Mouse (Mus musculus) right cerebral cortex, postnatal 36 days (tissue): Measurements from ENCODE around the gene Myo3b.
"Not testable (repeated sequence)": the region's sequence is repeated elsewhere in the genome, so short reads cannot be mapped to it uniquely, and the experiment has no call there.

Source experiments
- DNase-seq, 2 experiments: peaks; one replicate each; pipeline ENCODE4 v3.0.0; 2022; ENCODE audit warnings: low spot score in 2 of 2, mixed read lengths in 1 of 2

Myo3b gene

DNA sequence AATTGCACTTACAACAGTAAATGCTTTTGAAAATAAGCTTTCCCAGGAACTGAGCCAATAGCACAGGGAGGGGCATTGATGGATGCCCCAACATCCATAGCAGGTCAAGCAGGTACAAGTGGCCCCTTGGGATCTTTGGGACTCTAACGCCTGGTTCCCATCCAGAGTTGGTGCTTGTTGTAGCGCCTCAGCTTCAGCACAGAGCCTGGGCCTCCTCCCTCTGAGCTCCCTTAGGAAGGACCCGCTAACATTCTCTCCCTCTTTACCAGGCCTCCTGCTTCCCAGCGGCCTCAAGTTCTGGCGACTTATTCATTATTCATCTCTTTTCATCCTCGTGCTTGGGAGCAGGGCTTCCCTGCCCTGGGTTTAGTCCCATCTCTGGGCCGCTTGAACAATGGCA, at the start of gene Myo3b:
Gene Myo3b (plus strand): TSS at position 375 of the 400 bp plus-strand sequence.
- no peak for DNase-seq

- DNase-seq, result no peak
Measured at GRCm38 (mm10) chr2:69989224-69989623, 49.7 kb upstream of the Myo3b start.

- no peak for DNase-seq
Measured at GRCm38 (mm10) chr2:69990647-69991046, 48.3 kb upstream of the Myo3b start.

DNA sequence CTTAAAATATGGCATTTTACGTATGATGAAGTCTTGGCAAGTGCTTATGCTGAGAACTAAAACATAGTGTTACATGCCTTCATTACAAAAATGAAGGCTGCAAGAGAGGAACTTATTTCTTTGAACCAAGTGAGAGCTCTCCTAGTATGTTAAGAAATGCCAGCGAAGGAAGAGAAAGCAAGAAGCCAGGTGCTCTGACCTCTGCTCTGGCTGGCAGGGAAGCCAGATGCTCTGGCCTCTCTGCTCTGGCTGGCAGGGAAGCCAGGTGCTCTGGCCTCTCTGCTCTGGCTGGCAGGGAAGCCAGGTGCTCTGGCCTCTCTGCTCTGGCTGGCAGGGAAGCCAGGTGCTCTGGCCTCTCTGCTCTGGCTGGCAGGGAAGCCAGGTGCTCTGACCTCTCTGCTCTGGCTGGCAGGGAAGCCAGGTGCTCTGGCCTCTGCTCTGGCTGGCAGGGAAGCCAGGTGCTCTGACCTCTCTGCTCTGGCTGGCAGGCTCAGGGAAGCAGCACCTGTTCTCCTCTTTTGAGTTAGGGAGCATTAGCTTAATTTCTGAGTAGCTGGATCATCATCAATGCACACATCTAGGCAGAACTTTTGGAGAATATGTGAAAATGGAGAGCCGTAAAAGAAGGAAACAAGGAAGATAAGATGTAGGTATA, 44.7 kb upstream of the Myo3b start:
- not testable (repeated sequence) for DNase-seq

GRCm38 (mm10) chr2:69994779-69995178, 44.1 kb upstream of the Myo3b start:
- no peak for DNase-seq

GRCm38 (mm10) chr2:69999097-69999770, 39.7 kb upstream of the Myo3b start:
- no peak for DNase-seq

DNA sequence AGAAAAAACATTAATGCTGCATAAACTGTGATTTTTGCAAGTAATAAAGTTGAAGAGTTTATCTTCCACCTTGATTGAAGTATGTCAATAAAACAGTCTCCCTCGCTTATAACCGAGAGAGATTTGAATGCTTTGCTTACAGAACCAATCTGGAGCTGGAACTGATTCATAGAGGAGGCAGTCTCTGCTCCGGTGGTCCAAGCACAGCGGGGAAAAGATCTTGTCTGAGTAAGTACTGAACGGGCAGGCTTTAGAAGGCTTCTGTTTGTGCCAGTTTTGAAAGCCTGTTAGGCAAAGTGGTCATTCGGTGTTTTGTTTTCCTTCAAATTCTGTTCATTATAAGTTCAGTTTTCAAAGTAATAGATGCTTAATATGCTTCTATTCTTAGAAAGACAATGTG, 38.6 kb upstream of the Myo3b start:
- no peak for DNase-seq

DNA sequence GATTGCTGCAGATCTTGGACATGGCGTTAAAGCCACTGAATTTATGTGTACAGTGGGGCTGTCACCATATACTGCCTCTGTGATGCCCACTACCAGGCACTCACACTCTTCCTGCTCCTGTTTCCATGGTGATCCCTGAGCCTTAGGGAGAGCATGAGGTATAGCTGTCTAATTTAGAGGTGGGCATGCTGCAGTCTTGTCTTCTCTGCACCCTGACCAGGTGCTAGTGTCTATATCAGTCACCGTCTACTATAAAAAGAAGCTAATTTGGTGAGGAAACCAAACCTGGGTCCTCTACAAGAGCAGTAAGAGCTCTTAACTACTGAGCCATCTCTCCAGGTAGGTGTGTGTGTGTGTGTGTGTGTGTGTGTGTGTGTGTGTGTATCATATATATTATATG, 32.4 kb upstream of the Myo3b start:
- DNase-seq, result no peak

GRCm38 (mm10) chr2:70012941-70013340, 26.0 kb upstream of the Myo3b start:
- DNase-seq, result no peak

- no peak for DNase-seq
Measured at GRCm38 (mm10) chr2:70018236-70018635, 20.7 kb upstream of the Myo3b start.

- no peak for DNase-seq
Measured at GRCm38 (mm10) chr2:70024454-70024853, 14.5 kb upstream of the Myo3b start.

DNA sequence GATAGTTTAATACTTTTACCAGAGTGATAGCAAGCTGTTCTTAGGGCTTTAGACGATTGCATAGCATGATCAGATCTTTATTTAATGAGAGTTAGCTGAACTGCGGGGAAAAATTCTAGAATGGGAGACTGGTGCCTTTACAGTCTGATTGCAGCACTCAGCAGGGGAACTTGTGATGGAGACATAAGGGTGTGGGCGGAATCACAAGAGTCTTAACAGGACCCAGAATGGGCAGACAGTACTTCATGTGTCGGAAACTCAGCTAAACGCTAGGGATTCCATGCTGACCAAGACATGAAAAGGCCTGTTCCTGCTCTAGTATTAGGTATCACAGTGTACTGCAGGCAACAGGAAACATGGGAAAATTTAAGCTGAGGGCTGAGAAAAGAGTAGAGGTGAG, 13.2 kb upstream of the Myo3b start:
- peak in 1 of 2 experiments; percentile 42 for DNase-seq

DNA sequence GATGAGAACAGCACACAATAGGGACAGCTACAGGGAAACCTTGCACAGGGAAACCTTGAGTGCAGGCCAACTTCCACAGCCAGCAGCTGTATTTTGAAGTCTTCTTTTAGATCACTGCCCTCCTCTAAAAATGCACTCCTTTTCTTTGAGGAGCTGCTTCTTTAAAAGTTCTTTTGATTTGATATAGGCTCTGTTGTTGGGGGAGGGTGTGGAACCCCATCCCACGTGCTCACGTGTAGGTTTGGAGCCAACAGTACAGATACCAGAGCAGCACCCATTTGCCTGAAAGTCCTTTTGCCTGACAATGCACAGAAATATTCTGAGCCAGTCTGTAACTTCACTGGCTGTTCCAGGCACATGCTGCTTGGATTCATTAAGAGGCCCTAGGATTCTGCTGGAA, 7.5 kb upstream of the Myo3b start:
- no peak for DNase-seq

DNA sequence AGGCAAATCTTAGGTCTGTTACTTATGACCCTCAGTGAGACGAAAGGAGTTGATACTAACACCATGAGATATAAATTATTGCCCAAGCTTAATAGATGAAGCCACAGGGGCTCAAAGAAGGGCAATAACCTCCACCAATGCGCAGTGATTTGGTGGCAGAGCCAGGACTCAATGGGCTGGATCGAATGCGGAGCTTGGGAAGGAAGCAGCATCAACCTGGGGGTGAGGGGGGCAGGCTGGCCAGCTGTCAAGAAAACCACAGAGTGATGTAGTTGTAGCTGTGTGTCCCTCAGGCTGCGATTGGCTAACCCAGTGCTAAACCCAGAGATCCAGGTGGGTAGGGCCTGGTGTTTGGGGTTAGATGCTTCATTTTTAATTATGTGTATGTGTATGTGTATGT, 4.0 kb upstream of the Myo3b start:
- DNase-seq, result no peak

GRCm38 (mm10) chr2:70035358-70035757, 3.6 kb upstream of the Myo3b start:
- no peak for DNase-seq

DNA sequence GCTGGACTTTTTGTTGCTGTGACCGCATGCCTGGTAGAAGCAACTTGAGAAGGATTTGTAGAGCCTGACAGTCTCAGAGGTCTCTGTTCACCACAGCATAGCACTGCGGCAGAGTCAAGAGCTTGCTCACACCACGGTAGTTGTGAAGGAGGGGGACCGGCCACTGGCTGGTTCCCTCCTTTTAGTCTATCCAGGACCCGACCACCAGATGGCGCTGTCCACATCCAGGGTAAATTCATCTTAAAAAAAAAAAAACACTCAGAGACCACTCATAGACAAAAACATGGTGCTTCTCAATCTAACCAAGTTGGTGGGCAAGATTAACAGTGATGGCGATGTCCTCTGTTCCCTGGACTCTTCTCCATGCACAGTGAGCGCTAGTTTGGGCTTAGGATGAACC, 1.7 kb upstream of the Myo3b start:
- no peak for DNase-seq

DNA sequence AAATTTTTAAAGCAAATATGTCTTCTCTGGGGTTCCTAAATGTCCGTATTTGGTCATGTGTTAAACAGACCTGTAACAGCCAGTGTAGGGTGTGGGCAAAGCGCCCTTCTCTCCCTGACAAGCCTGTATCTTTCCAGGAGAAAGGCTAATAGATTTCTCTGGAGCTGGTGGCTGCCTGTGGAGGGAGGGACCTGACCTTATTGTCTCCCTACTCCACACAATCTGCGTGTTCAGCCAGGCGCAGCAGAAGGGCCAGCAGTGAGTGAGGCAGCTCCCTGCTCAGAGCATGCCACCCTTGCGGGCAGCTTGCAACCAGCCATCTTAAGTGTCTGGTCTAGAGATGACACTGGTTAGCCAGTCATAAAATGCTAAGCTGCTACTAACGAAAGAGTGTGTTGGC, 5.5 kb downstream of the Myo3b start:
- no peak for DNase-seq

GRCm38 (mm10) chr2:70047868-70048267, 8.9 kb downstream of the Myo3b start:
- no peak for DNase-seq

DNA sequence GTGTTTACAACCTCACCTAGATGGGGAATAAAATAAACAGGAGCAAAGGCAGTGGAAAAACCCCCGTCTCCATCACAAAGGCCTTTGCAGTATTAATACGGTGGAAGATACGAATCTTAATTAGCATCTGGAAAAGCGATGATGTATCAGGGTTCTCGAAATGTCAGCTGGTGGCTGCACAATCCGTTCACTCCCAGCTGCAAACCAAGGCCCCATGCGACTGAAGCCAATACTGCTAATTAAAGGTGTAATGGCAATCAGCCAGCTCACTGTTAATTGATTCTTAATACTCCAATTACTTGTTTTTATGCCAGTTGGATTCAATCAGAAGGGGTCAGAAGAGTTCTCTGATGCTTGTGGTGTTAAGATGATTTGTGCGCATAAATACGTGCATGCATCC, 14.9 kb downstream of the Myo3b start:
- no peak for DNase-seq

GRCm38 (mm10) chr2:70058201-70058600, 19.3 kb downstream of the Myo3b start:
- no peak for DNase-seq

- DNase-seq, result peak; percentile 16 to 33
Measured at GRCm38 (mm10) chr2:70060359-70061345, 21.7 kb downstream of the Myo3b start.

DNA sequence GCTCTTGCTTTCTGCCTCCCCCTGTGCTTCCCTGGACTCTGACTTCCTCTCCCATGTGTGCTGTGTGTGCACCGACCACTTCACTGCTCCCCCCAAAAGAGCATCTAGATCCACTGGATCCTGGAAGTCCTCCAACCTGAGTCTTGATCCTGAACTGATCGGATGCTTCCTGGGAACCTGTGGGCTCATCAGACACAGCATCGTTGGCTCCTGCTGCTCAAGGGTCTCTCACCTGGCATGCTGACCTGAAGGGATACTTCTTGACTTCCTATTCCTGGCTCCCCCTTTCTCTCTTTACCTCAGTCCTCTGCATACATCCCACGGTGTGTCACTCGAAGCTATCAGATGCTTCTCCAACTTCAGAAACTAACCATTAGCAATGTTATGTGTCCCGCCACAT, 26.2 kb downstream of the Myo3b start:
- DNase-seq, result no peak
